Mouse (Mus musculus): Measurements from ENCODE around the gene Zfp90.

Gene Zfp90

GRCm38 (mm10) chr8:106432954-106433570 lies 17.9 kb downstream of the Zfp90 start:
- DNase-seq (ENCODE audit: low read depth in 1 of 2, low spot score in 2 of 2) = peak; percentile 19 to 47

GRCm38 (mm10) chr8:106433667-106434066 lies 18.5 kb downstream of the Zfp90 start:
- no peak for DNase-seq (ENCODE audit: low read depth in 1 of 2, low spot score in 2 of 2)

- DNase-seq (ENCODE audit: low read depth in 1 of 2, low spot score in 2 of 2) = no peak
Observed at GRCm38 (mm10) chr8:106437781-106438180, 22.7 kb downstream of the Zfp90 start.

GRCm38 (mm10) chr8:106440146-106440545 lies 25.0 kb downstream of the Zfp90 start:
- no peak for DNase-seq (ENCODE audit: low read depth in 1 of 2, low spot score in 2 of 2)

GRCm38 (mm10) chr8:106442740-106443139 lies 27.6 kb downstream of the Zfp90 start:
- no peak for DNase-seq (ENCODE audit: low read depth in 1 of 2, low spot score in 2 of 2)

- no peak for DNase-seq (ENCODE audit: low read depth in 1 of 2, low spot score in 2 of 2)
Observed at GRCm38 (mm10) chr8:106451301-106452085, 36.4 kb downstream of the Zfp90 start.

GRCm38 (mm10) chr8:106452701-106453481 lies 37.8 kb downstream of the Zfp90 start:
- no peak for DNase-seq (ENCODE audit: low read depth in 1 of 2, low spot score in 2 of 2)

GRCm38 (mm10) chr8:106454036-106454435 lies 38.9 kb downstream of the Zfp90 start:
- no peak for DNase-seq (ENCODE audit: low read depth in 1 of 2, low spot score in 2 of 2)

GRCm38 (mm10) chr8:106462131-106462530 lies 47.0 kb downstream of the Zfp90 start:
- DNase-seq (ENCODE audit: low read depth in 1 of 2, low spot score in 2 of 2) = no peak

GRCm38 (mm10) chr8:106463795-106464194 lies 48.7 kb downstream of the Zfp90 start:
- DNase-seq (ENCODE audit: low read depth in 1 of 2, low spot score in 2 of 2) = no peak

- no peak for DNase-seq (ENCODE audit: low read depth in 1 of 2, low spot score in 2 of 2)
Observed at GRCm38 (mm10) chr8:106469485-106469884, 54.4 kb downstream of the Zfp90 start.

- DNase-seq (ENCODE audit: low read depth in 1 of 2, low spot score in 2 of 2) = no peak
Observed at GRCm38 (mm10) chr8:106474001-106474400, 58.9 kb downstream of the Zfp90 start.
